In the genomic region with DNA sequence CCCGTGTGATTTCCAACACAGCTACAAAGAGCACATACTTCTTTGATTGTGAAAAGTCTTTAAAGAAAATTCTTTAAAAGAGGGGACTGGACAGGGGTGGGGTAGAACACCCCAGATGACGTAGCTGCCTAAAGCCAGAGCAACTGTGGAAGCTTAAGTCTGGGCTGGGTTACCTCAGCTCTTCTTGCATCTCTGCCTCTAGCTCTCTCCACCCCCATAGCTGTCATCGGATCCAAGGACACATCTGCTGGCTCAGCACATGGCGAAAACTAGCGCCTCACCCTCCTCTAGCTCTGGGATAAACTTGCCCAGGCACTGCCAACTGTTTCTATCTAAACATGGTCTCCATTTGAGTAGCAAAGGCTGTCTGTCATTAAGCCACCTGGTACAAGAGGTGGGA, we compare ENCODE assay signal across 12 mouse cellular contexts. TPM values are rescaled to one million over a fixed set of nuclear protein-coding genes. Genes with fewer than 3 reads are reported as not detected.
A peak's percentile ranks its signal among the peaks of the same experiment; 100 is the strongest.
DNase-seq lines count a peak whose midpoint lies in the region; ATAC-seq and TF ChIP-seq lines count a peak whose summit lies in the region.
"Had no signal": no experiment of that assay in that cellular context is flagged by ENCODE, and none has a peak within 500 bp of the region (broad histone marks: within the 10 kb centered on the region; RNA-seq: fewer than 3 reads in every experiment).

No protein-coding gene starts in this region.

- H3K9ac ChIP-seq in heart, embryonic 16.5 days (ENCODE audit: low read length), result no peak overlapping the region
- no peak overlapping the region for H3K9ac ChIP-seq in lung, postnatal 0 days (replicated peaks; ENCODE audit: low read depth)
- no peak overlapping the region for H3K9ac ChIP-seq in forebrain, embryonic 15.5 days (replicated peaks)
- H3K9ac ChIP-seq: heart, embryonic 12.5 days; liver, embryonic 13.5 days had no signal

- H3K4me1 ChIP-seq in heart, embryonic 16.5 days (ENCODE audit: control insufficient read depth, insufficient read depth, low read length), result peaks cover 12% of the 10 kb centered on the region; the same call in 1 of the 2 replicates
- H3K4me1 ChIP-seq in lung, postnatal 0 days (ENCODE audit: insufficient read depth, low read depth, low read length), result no peaks in the 10 kb centered on the region
- no peaks in the 10 kb centered on the region for H3K4me1 ChIP-seq in lung, adult 2 months (ENCODE audit: control insufficient read depth, insufficient read depth, low read length)
- peaks cover 25% of the 10 kb centered on the region for H3K4me1 ChIP-seq in limb, embryonic 10.5 days
- H3K4me1 ChIP-seq in forebrain, embryonic 15.5 days, result peaks cover 3% of the 10 kb centered on the region; the same call in 1 of the 2 replicates
- H3K4me1 ChIP-seq: liver, embryonic 13.5 days had no signal

- no peak overlapping the region for H3K27ac ChIP-seq in heart, embryonic 16.5 days (ENCODE audit: low read length)
- no peak overlapping the region for H3K27ac ChIP-seq in lung, postnatal 0 days (ENCODE audit: low read length)
- H3K27ac ChIP-seq in limb, embryonic 10.5 days, result peak overlapping the region; percentile 53
- H3K27ac ChIP-seq in forebrain, embryonic 15.5 days (replicated peaks), result no peak overlapping the region
- H3K27ac ChIP-seq: liver, embryonic 13.5 days had no signal

- no peak for TF ChIP-seq EP300 in lung, postnatal 0 days (IDR thresholded peaks at IDR 0.05)

- H3K4me3 ChIP-seq in heart, embryonic 16.5 days (ENCODE audit: low read length), result no peak overlapping the region
- no peak overlapping the region for H3K4me3 ChIP-seq in lung, postnatal 0 days (ENCODE audit: low read depth, low read length)
- no peak overlapping the region for H3K4me3 ChIP-seq in lung, adult 2 months (replicated peaks; ENCODE audit: extremely low read depth, low read depth, low read length)
- H3K4me3 ChIP-seq in limb, embryonic 10.5 days, result no peak overlapping the region
- no peak overlapping the region for H3K4me3 ChIP-seq in forebrain, embryonic 15.5 days
- H3K4me3 ChIP-seq: heart, embryonic 12.5 days; liver, embryonic 13.5 days had no signal

- no peak for TF ChIP-seq POLR2A in lung, adult 2 months (IDR thresholded peaks at IDR 0.05; ENCODE audit: borderline replicate concordance, extremely low read depth, low read depth, low read length)

- peak; percentile 73; the same call in 1 of the 2 replicates for ATAC-seq in heart, embryonic 16.5 days (replicated peaks; ENCODE audit: extremely low read depth, insufficient read depth, low FRiP score)
- peak; percentile 32; the same call in 1 of the 2 replicates for ATAC-seq in lung, postnatal 0 days
- no peak for ATAC-seq in forebrain, embryonic 15.5 days (replicated peaks)
- ATAC-seq: activated CD4-positive, CD25-positive, alpha-beta regulatory T cell, adult 4 months; intestine, embryonic 16.5 days had no signal

- WGBS in heart, embryonic 16.5 days, result 36% methylated on average over 5 of the region's 5 CpGs
- 41% methylated on average over 5 of the region's 5 CpGs for WGBS in lung, postnatal 0 days
- 51% methylated on average over 5 of the region's 5 CpGs for WGBS in lung, adult 2 months
- WGBS in limb, embryonic 10.5 days, result 44% methylated on average over 5 of the region's 5 CpGs
- WGBS in forebrain, embryonic 15.5 days, result 68% methylated on average over 5 of the region's 5 CpGs

- H3K36me3 ChIP-seq in heart, embryonic 16.5 days (ENCODE audit: control insufficient read depth, insufficient read depth), result no peaks in the 10 kb centered on the region
- H3K36me3 ChIP-seq in lung, postnatal 0 days (ENCODE audit: insufficient read depth, low read length), result no peaks in the 10 kb centered on the region
- H3K36me3 ChIP-seq in limb, embryonic 10.5 days, result peaks cover 53% of the 10 kb centered on the region
- no peaks in the 10 kb centered on the region for H3K36me3 ChIP-seq in forebrain, embryonic 15.5 days
- H3K36me3 ChIP-seq: liver, embryonic 13.5 days had no signal

- no peak overlapping the region for H3K4me2 ChIP-seq in heart, embryonic 16.5 days (ENCODE audit: low read depth, low read length)
- H3K4me2 ChIP-seq in lung, postnatal 0 days (replicated peaks; ENCODE audit: low read depth, low read length), result no peak overlapping the region
- H3K4me2 ChIP-seq in forebrain, embryonic 15.5 days (replicated peaks), result no peak overlapping the region
- H3K4me2 ChIP-seq: heart, embryonic 12.5 days; liver, embryonic 13.5 days had no signal

- H3K27me3 ChIP-seq in heart, embryonic 16.5 days (ENCODE audit: control insufficient read depth, insufficient read depth, low read length), result no peaks in the 10 kb centered on the region
- H3K27me3 ChIP-seq in lung, postnatal 0 days (replicated peaks; ENCODE audit: insufficient read depth, low read length), result no peaks in the 10 kb centered on the region
- H3K27me3 ChIP-seq in limb, embryonic 10.5 days (ENCODE audit: low read depth, poor library complexity, severe bottlenecking), result no peaks in the 10 kb centered on the region
- no peaks in the 10 kb centered on the region for H3K27me3 ChIP-seq in forebrain, embryonic 15.5 days
- H3K27me3 ChIP-seq: heart, embryonic 12.5 days; liver, embryonic 13.5 days had no signal

- H3K9me3 ChIP-seq in heart, embryonic 16.5 days (replicated peaks; ENCODE audit: control insufficient read depth, low read length), result no peaks in the 10 kb centered on the region
- H3K9me3 ChIP-seq in lung, postnatal 0 days (ENCODE audit: low read length), result no peaks in the 10 kb centered on the region
- no peaks in the 10 kb centered on the region for H3K9me3 ChIP-seq in limb, embryonic 10.5 days (replicated peaks)
- H3K9me3 ChIP-seq in forebrain, embryonic 15.5 days, result no peaks in the 10 kb centered on the region
- H3K9me3 ChIP-seq: heart, embryonic 12.5 days; liver, embryonic 13.5 days had no signal

- no peak for DNase-seq in heart, adult 18-20 months
- peak; percentile 28 for DNase-seq in lung, postnatal 0 days (ENCODE audit: low spot score)
- no peak for DNase-seq in lung, adult 2 months
- no peak for DNase-seq in limb, embryonic 10.5 days (ENCODE audit: low spot score)
- DNase-seq in natural killer cell, adult 2 months (ENCODE audit: low spot score in 2 of 2), result no peak
- DNase-seq: liver, embryonic 13.5 days; thymus, postnatal 14 days had no signal

- TF ChIP-seq CTCF in lung, postnatal 0 days (IDR thresholded peaks at IDR 0.05), result no peak
- TF ChIP-seq CTCF in lung, adult 2 months (IDR thresholded peaks at IDR 0.05; ENCODE audit: insufficient read depth, low read length), result no peak

RNA-seq across cellular contexts. Expression of gene Usp29, which starts 34.9 kb away (rescaled TPM):
- 5.9 and 6.1 TPM in 2 replicates for polyA plus RNA-seq in heart, embryonic 16.5 days (2015; fragmentation: Nextera tagmentation; extraction: Ambion mirVana)
- not detected for total RNA-seq in heart, adult 18-20 months (2021)
- polyA plus RNA-seq in lung, postnatal 0 days (2015; fragmentation: Nextera tagmentation; extraction: Ambion mirVana), result 0.71 and 1.1 TPM in 2 replicates
- polyA plus RNA-seq in lung, adult 2 months (2012; rRNA removed), result 0.04 TPM in 1 of 2 replicates, not detected in the other
- 25.1 and 25.4 TPM in 2 replicates for polyA plus RNA-seq in limb, embryonic 10.5 days (2016; fragmentation: Nextera tagmentation; extraction: Ambion mirVana)
- polyA plus RNA-seq in forebrain, embryonic 15.5 days (2015; fragmentation: Nextera tagmentation; extraction: Ambion mirVana), result 22.4 and 26.1 TPM in 2 replicates
- polyA plus RNA-seq: activated CD4-positive, CD25-positive, alpha-beta regulatory T cell, adult 4 months had no signal

RNA-seq across cellular contexts. Expression of gene Peg3, which starts 35.0 kb away (rescaled TPM):
- polyA plus RNA-seq in heart, embryonic 16.5 days (2015; fragmentation: Nextera tagmentation; extraction: Ambion mirVana), result 86.6 and 88.1 TPM in 2 replicates
- 1 to 10 TPM; 3.3 to 6.2 TPM for total RNA-seq in heart, adult 18-20 months (2021)
- polyA plus RNA-seq in lung, postnatal 0 days (2015; fragmentation: Nextera tagmentation; extraction: Ambion mirVana), result 49.7 and 55.1 TPM in 2 replicates
- polyA plus RNA-seq in lung, adult 2 months (2012; rRNA removed), result 3.1 and 5.4 TPM in 2 replicates
- polyA plus RNA-seq in limb, embryonic 10.5 days (2016; fragmentation: Nextera tagmentation; extraction: Ambion mirVana), result 378 and 427 TPM in 2 replicates
- polyA plus RNA-seq in forebrain, embryonic 15.5 days (2015; fragmentation: Nextera tagmentation; extraction: Ambion mirVana), result 51.1 and 58.7 TPM in 2 replicates
- polyA plus RNA-seq: activated CD4-positive, CD25-positive, alpha-beta regulatory T cell, adult 4 months had no signal
